Mouse (Mus musculus): Measurements from ENCODE around the gene Cib1. TPM values are rescaled to one million over a fixed set of nuclear protein-coding genes. Genes with fewer than 3 reads are reported as not detected.

The Cib1 gene
- polyA plus RNA-seq, 1 experiment from 2014 or later = 141 TPM

DNA sequence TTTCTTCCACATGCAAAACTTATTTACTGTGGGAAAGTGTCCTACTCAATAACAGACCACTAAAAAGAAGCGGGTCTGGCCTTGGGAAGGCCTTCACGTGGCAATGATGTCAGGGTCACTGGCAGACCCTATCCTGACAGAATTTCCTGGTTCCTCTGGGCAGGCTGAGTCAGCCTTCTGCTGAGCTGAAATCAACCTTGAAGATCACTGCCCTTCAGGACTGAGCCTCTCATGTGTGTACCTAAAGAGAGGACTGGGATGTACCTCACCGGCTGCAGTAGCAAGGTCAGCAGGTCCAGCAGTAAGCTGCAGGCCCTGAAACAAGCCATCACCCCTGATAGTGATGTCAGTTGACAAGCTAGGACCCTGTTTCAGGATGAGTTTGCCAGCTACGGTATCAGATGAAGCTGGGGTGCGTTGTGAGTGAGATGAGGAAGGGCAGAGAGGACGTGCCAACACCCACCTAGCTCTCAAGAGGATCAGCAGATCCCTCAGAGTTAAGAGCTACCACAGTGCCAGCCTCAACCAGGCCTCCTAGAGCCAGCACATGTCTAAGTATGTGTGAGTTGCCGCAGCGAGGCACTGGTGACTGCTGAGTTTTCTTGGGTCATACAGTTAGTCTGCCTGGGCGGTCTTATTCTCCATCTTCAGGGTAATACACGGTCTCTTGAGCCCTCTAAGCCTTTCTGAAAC is 54.4 kb downstream of the Cib1 start:
- 82% methylated on average over 10 of the region's 10 CpGs for WGBS
- H3K4me2 ChIP-seq (ENCODE audit: low read depth, low read length) = no peak overlapping the region
- H3K4me3 ChIP-seq (replicated peaks; ENCODE audit: low read length) = no peak overlapping the region
- H3K36me3 ChIP-seq (ENCODE audit: control insufficient read depth, insufficient read depth, low read length) = no peaks in the 10 kb centered on the region
- H3K9ac ChIP-seq (ENCODE audit: low read length) = no peak overlapping the region
- H3K9me3 ChIP-seq (replicated peaks; ENCODE audit: control insufficient read depth, low read length) = no peaks in the 10 kb centered on the region
- ATAC-seq (ENCODE audit: insufficient read depth, low FRiP score) = no peak
- H3K27me3 ChIP-seq (ENCODE audit: control insufficient read depth, insufficient read depth, low read length) = no peaks in the 10 kb centered on the region
- no peaks in the 10 kb centered on the region for H3K4me1 ChIP-seq (ENCODE audit: control insufficient read depth, insufficient read depth, low read length)
- H3K27ac ChIP-seq (ENCODE audit: low read length) = no peak overlapping the region

DNA sequence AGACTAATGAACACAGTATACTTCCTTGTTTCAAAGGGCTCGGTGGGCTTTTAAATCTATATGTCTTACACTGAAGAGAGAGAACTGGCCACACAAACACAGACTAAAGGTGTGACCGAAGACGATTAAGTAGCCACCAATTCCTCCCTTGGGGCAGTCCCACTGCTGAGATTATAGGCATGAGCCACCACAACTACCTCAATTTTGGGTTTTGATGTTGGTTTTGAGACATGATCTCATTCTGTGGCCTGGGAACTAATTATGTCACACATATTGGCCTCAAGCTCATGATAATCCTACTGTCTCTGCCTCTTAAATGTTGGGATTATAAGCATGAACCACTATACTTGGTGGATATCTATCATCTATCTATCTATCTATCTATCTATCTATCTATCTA is 55.2 kb downstream of the Cib1 start:
- Histone ChIP-seq H3K27me3 (ENCODE audit: control insufficient read depth, insufficient read depth, low read length) (no peaks in the 10 kb centered on the region), H3K9me3 (replicated peaks; ENCODE audit: control insufficient read depth, low read length) (no peaks in the 10 kb centered on the region), H3K4me2 (ENCODE audit: low read depth, low read length) (no peak overlapping the region), H3K4me1 (ENCODE audit: control insufficient read depth, insufficient read depth, low read length) (peaks cover 5% of the 10 kb centered on the region; the same call in 1 of the 2 replicates), H3K4me3 (replicated peaks; ENCODE audit: low read length) (no peak overlapping the region), H3K27ac (ENCODE audit: low read length) (no peak overlapping the region), H3K36me3 (ENCODE audit: control insufficient read depth, insufficient read depth, low read length) (no peaks in the 10 kb centered on the region), H3K9ac (ENCODE audit: low read length) (no peak overlapping the region)
- 94% methylated on average over 3 of the region's 3 CpGs for WGBS
- no peak for ATAC-seq (ENCODE audit: insufficient read depth, low FRiP score)

Other genes with a start within 250 kb of the Cib1 start
- 14.3 and 16.7 TPM in 2 replicates for gene Zfp710, start 208.0 kb downstream of the Cib1 start, polyA plus RNA-seq (2015; fragmentation: Nextera tagmentation; extraction: Ambion mirVana)
- 606 and 633 TPM in 2 replicates for gene Idh2, start 117.4 kb downstream of the Cib1 start, polyA plus RNA-seq (2015; fragmentation: Nextera tagmentation; extraction: Ambion mirVana)
- 19.7 and 23.7 TPM in 2 replicates for gene Sema4b, start 46.0 kb downstream of the Cib1 start, polyA plus RNA-seq (2015; fragmentation: Nextera tagmentation; extraction: Ambion mirVana)
- 4.0 and 4.7 TPM in 2 replicates for gene Gdpgp1, start 52 bp upstream of the Cib1 start, polyA plus RNA-seq (2015; fragmentation: Nextera tagmentation; extraction: Ambion mirVana)
- gene Ttll13, start 13.6 kb upstream of the Cib1 start, polyA plus RNA-seq (2015; fragmentation: Nextera tagmentation; extraction: Ambion mirVana) = 0.56 and 1.1 TPM in 2 replicates
- 52.2 and 53.3 TPM in 2 replicates for gene Ngrn, start 28.4 kb upstream of the Cib1 start, polyA plus RNA-seq (2015; fragmentation: Nextera tagmentation; extraction: Ambion mirVana)
- 12.5 and 13.2 TPM in 2 replicates for gene Vps33b, start 36.8 kb upstream of the Cib1 start, polyA plus RNA-seq (2015; fragmentation: Nextera tagmentation; extraction: Ambion mirVana)
- gene Prc1, start 61.6 kb upstream of the Cib1 start, polyA plus RNA-seq (2015; fragmentation: Nextera tagmentation; extraction: Ambion mirVana) = 125 and 145 TPM in 2 replicates
- gene Rccd1, start 91.6 kb upstream of the Cib1 start, polyA plus RNA-seq (2015; fragmentation: Nextera tagmentation; extraction: Ambion mirVana) = 9.4 and 11.7 TPM in 2 replicates
- gene Unc45a, start 108.2 kb upstream of the Cib1 start, polyA plus RNA-seq (2015; fragmentation: Nextera tagmentation; extraction: Ambion mirVana) = 44.5 and 48.1 TPM in 2 replicates
- gene Hddc3, start 110.3 kb upstream of the Cib1 start, polyA plus RNA-seq (2015; fragmentation: Nextera tagmentation; extraction: Ambion mirVana) = 13.4 and 17.7 TPM in 2 replicates
- gene Man2a2, start 138.6 kb upstream of the Cib1 start, polyA plus RNA-seq (2015; fragmentation: Nextera tagmentation; extraction: Ambion mirVana) = 13.8 and 14.7 TPM in 2 replicates
- gene Fes, start 155.1 kb upstream of the Cib1 start, polyA plus RNA-seq (2015; fragmentation: Nextera tagmentation; extraction: Ambion mirVana) = 12.3 and 13.8 TPM in 2 replicates
- gene Furin, start 172.6 kb upstream of the Cib1 start, polyA plus RNA-seq (2015; fragmentation: Nextera tagmentation; extraction: Ambion mirVana) = 8.7 and 9.5 TPM in 2 replicates

All from stomach, embryonic 16.5 days (tissue).